In the genomic region with DNA sequence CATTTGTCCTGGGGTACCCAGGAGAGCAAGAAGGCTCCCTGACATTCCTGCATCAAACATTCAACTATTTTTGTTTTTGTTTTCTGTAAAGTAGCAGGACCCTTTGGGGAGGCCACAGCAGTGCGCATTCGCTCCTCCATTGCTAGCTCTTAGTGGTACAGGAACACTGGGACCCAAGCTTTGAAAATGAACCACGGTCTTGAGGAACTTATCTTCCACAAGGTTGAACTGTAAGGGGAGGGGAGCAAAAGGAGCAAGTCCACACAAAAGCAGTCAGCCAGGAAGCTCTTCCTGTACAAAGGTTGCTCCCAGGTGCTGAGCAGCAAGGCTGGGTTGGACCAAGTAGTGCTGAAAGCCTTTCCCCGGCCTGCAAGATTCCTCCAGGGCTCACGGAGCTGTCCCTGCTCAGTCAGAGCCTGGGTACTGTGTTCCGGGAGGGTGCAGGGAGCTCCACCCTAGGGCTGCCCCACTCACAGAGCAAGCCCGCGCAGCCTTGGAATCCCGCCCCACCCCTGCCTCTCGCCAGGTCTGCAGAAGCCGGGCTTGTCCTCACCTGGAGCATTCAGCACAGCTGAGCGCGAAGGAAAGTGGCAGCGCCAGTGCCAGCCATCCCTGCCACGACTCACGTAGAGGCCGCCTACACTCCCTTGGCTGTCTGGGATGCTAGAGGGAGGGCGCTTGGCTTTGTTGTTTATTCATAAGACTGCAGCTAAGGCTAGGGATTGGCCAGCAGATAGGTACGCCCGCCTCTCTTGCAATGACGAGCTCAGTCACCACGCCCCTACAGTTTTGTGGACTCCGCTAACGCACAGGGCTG, we compare ENCODE assay signal across 8 mouse cellular contexts. TPM values are rescaled to one million over a fixed set of nuclear protein-coding genes. Genes with fewer than 3 reads are reported as not detected.
A peak's percentile ranks its signal among the peaks of the same experiment; 100 is the strongest.
DNase-seq lines count a peak whose midpoint lies in the region; ATAC-seq and TF ChIP-seq lines count a peak whose summit lies in the region.

A gene (minus strand): TSS at position 669 of the 817 bp plus-strand sequence.

- WGBS in hindbrain, embryonic 13.5 days = under 1% methylated on average over 23 of the region's 24 CpGs
- WGBS in lung, embryonic 14.5 days = 1% methylated on average over 24 of the region's 24 CpGs

- H3K27ac ChIP-seq in hindbrain, embryonic 13.5 days = peak within 1 kb of the TSS; percentile 90
- H3K27ac ChIP-seq in lung, embryonic 14.5 days (ENCODE audit: low read depth) = peak within 1 kb of the TSS; percentile 42; the same call in 1 of the 2 replicates

- peak; percentile 83 for DNase-seq in Muller cell, postnatal 12 days (ENCODE audit: inconsistent ontology term)
- peak; percentile 88 to 94 for DNase-seq in cerebellum, postnatal 36 days
- DNase-seq in frontal cortex, postnatal 36 days (ENCODE audit: low spot score in 2 of 2) = peak; percentile 85 to 92
- DNase-seq in layer of hippocampus, postnatal 10 days (ENCODE audit: low spot score in 2 of 2) = peak; percentile 67 to 76
- peak; percentile 91 for DNase-seq in lung, embryonic 14.5 days
- DNase-seq in ovary, postnatal 36 days (ENCODE audit: low spot score) = peak; percentile 45
- DNase-seq in c-Kit-positive CD71-positive TER-119-positive erythroid progenitor cells, embryonic 14.5 days (ENCODE audit: low spot score) = no peak

- no peaks in the 10 kb centered on the region for H3K36me3 ChIP-seq in hindbrain, embryonic 13.5 days
- H3K36me3 ChIP-seq in lung, embryonic 14.5 days (ENCODE audit: insufficient read depth) = no peaks in the 10 kb centered on the region

- peaks cover 26% of the 10 kb centered on the region for H3K4me1 ChIP-seq in hindbrain, embryonic 13.5 days (replicated peaks)
- no peaks in the 10 kb centered on the region for H3K4me1 ChIP-seq in lung, embryonic 14.5 days (ENCODE audit: insufficient read depth)

- peak within 1 kb of the TSS; percentile 83 for H3K9ac ChIP-seq in hindbrain, embryonic 13.5 days
- H3K9ac ChIP-seq in lung, embryonic 14.5 days = peak within 1 kb of the TSS; percentile 45

- H3K4me3 ChIP-seq in hindbrain, embryonic 13.5 days = peak within 1 kb of the TSS; percentile 72
- H3K4me3 ChIP-seq in lung, embryonic 14.5 days (ENCODE audit: low read depth, low read length) = peak within 1 kb of the TSS; percentile 53

- no peak for TF ChIP-seq CTCF in lung, embryonic 14.5 days (IDR thresholded peaks at IDR 0.05; ENCODE audit: low read depth)

- no peaks in the 10 kb centered on the region for H3K9me3 ChIP-seq in hindbrain, embryonic 13.5 days
- no peaks in the 10 kb centered on the region for H3K9me3 ChIP-seq in lung, embryonic 14.5 days (ENCODE audit: low read depth, low read length)

- ATAC-seq in hindbrain, embryonic 13.5 days (ENCODE audit: low FRiP score) = peak; percentile 99
- ATAC-seq in lung, embryonic 14.5 days (ENCODE audit: insufficient read depth) = peak; percentile 100

- 0 out of 2 replicates have a peak, but pooled peaks cover 6% of the 10 kb centered on the region for H3K27me3 ChIP-seq in hindbrain, embryonic 13.5 days
- no peaks in the 10 kb centered on the region for H3K27me3 ChIP-seq in lung, embryonic 14.5 days (ENCODE audit: insufficient read depth, low read length)

- H3K4me2 ChIP-seq in hindbrain, embryonic 13.5 days = peak within 1 kb of the TSS; percentile 78
- peak within 1 kb of the TSS; percentile 71 for H3K4me2 ChIP-seq in lung, embryonic 14.5 days

RNA-seq across cellular contexts. Expression of the gene that starts here (rescaled TPM):
- polyA plus RNA-seq in hindbrain, embryonic 13.5 days (2015; fragmentation: Nextera tagmentation; extraction: Ambion mirVana) = 37.9 and 38.9 TPM in 2 replicates
- 10 to 100 TPM; 34.9 to 36.7 TPM for total RNA-seq in layer of hippocampus, postnatal 10 days (2021)
- 12.0 and 12.2 TPM in 2 replicates for polyA plus RNA-seq in lung, embryonic 14.5 days (2014; fragmentation: Nextera tagmentation; extraction: Ambion mirVana)
